Mouse (Mus musculus): ENCODE measurements around the gene Pros1. TPM values are rescaled to one million over a fixed set of nuclear protein-coding genes. Genes with fewer than 3 reads are reported as not detected.
A peak's percentile ranks its signal among the peaks of the same experiment; 100 is the strongest.

The Pros1 gene
- total RNA-seq, 2 experiments from 2014 or later = 1.5 to 7.0 TPM

- ATAC-seq (replicated peaks; ENCODE audit: poor library complexity, severe bottlenecking) = peak; percentile 36
Observed at GRCm38 (mm10) chr16:62858018-62858417, 3.9 kb downstream of the Pros1 start.

GRCm38 (mm10) chr16:62860140-62860539 is 6.0 kb downstream of the Pros1 start:
- no peak for ATAC-seq (replicated peaks; ENCODE audit: poor library complexity, severe bottlenecking)

- ATAC-seq (replicated peaks; ENCODE audit: poor library complexity, severe bottlenecking) = no peak
Observed at GRCm38 (mm10) chr16:62861455-62861854, 7.3 kb downstream of the Pros1 start.

- no peak for ATAC-seq (replicated peaks; ENCODE audit: poor library complexity, severe bottlenecking)
Observed at GRCm38 (mm10) chr16:62872688-62873117, 18.6 kb downstream of the Pros1 start.

GRCm38 (mm10) chr16:62873180-62873579 is 19.1 kb downstream of the Pros1 start:
- ATAC-seq (replicated peaks; ENCODE audit: poor library complexity, severe bottlenecking) = no peak

GRCm38 (mm10) chr16:62874065-62874464 is 20.0 kb downstream of the Pros1 start:
- ATAC-seq (replicated peaks; ENCODE audit: poor library complexity, severe bottlenecking) = no peak

- ATAC-seq (replicated peaks; ENCODE audit: poor library complexity, severe bottlenecking) = 0 out of 2 replicates have a peak, but pooled peaks have one; percentile 9
Observed at GRCm38 (mm10) chr16:62895824-62896223, 41.7 kb downstream of the Pros1 start.

- no peak for ATAC-seq (replicated peaks; ENCODE audit: poor library complexity, severe bottlenecking)
Observed at GRCm38 (mm10) chr16:62911364-62911763, 57.3 kb downstream of the Pros1 start.

GRCm38 (mm10) chr16:62912246-62912645 is 58.1 kb downstream of the Pros1 start:
- ATAC-seq (replicated peaks; ENCODE audit: poor library complexity, severe bottlenecking) = no peak

- peak; percentile 30; the same call in 1 of the 2 replicates for ATAC-seq (replicated peaks; ENCODE audit: poor library complexity, severe bottlenecking)
Observed at GRCm38 (mm10) chr16:62915530-62915929, 61.4 kb downstream of the Pros1 start.

GRCm38 (mm10) chr16:62922245-62922644 is 68.1 kb downstream of the Pros1 start:
- no peak for ATAC-seq (replicated peaks; ENCODE audit: poor library complexity, severe bottlenecking)

GRCm38 (mm10) chr16:62931341-62931740 is 77.2 kb downstream of the Pros1 start:
- ATAC-seq (replicated peaks; ENCODE audit: poor library complexity, severe bottlenecking) = no peak

- ATAC-seq (replicated peaks; ENCODE audit: poor library complexity, severe bottlenecking) = no peak
Observed at GRCm38 (mm10) chr16:62936316-62936715, 82.2 kb downstream of the Pros1 start.

- ATAC-seq (replicated peaks; ENCODE audit: poor library complexity, severe bottlenecking) = peak; percentile 93
Observed at GRCm38 (mm10) chr16:62940388-62941003, 86.4 kb downstream of the Pros1 start.

GRCm38 (mm10) chr16:62941763-62942162 is 87.7 kb downstream of the Pros1 start:
- ATAC-seq (replicated peaks; ENCODE audit: poor library complexity, severe bottlenecking) = no peak

GRCm38 (mm10) chr16:62942418-62943410 is 88.6 kb downstream of the Pros1 start:
- ATAC-seq (replicated peaks; ENCODE audit: poor library complexity, severe bottlenecking) = 0 out of 2 replicates have a peak, but pooled peaks have one; percentile 25

GRCm38 (mm10) chr16:62958485-62958884 is 104.4 kb downstream of the Pros1 start:
- no peak for ATAC-seq (replicated peaks; ENCODE audit: poor library complexity, severe bottlenecking)

GRCm38 (mm10) chr16:62964361-62964763 is 110.3 kb downstream of the Pros1 start:
- no peak for ATAC-seq (replicated peaks; ENCODE audit: poor library complexity, severe bottlenecking)

GRCm38 (mm10) chr16:62971673-62972332 is 117.7 kb downstream of the Pros1 start:
- ATAC-seq (replicated peaks; ENCODE audit: poor library complexity, severe bottlenecking) = no peak

GRCm38 (mm10) chr16:62974926-62975325 is 120.8 kb downstream of the Pros1 start:
- ATAC-seq (replicated peaks; ENCODE audit: poor library complexity, severe bottlenecking) = no peak

All from granulocyte monocyte progenitor cell, adult 5-6 weeks (primary cell).